Mouse (Mus musculus): ENCODE measurements at regions not wholly inside any gene's neighbourhood (a gene's known extent, or its start where the extent isn't known, plus 50 kb on each side); places are given as distances from the start of the nearest gene placed in this dataset.

- Histone ChIP-seq H3K27ac (ENCODE audit: low read length) (no peak overlapping the region), H3K9ac (ENCODE audit: low read depth, low read length) (no peak overlapping the region), H3K4me2 (ENCODE audit: low read depth, low read length) (no peak overlapping the region), H3K4me1 (ENCODE audit: control insufficient read depth, insufficient read depth, low read length) (no peaks in the 10 kb centered on the region), H3K9me3 (ENCODE audit: control insufficient read depth, low read length) (no peaks in the 10 kb centered on the region), H3K4me3 (ENCODE audit: low read length) (no peak overlapping the region), H3K27me3 (replicated peaks; ENCODE audit: control insufficient read depth, insufficient read depth, low read length) (no peaks in the 10 kb centered on the region), H3K36me3 (ENCODE audit: control insufficient read depth, insufficient read depth, low read length) (no peaks in the 10 kb centered on the region)
- WGBS = 91% methylated on average over 2 of the region's 2 CpGs
- ATAC-seq = peak; percentile 23; the same call in 1 of the 2 replicates
Measured at GRCm38 (mm10) chr1:45985892-45986291, 59.6 kb upstream of the Slc40a1 start.

DNA sequence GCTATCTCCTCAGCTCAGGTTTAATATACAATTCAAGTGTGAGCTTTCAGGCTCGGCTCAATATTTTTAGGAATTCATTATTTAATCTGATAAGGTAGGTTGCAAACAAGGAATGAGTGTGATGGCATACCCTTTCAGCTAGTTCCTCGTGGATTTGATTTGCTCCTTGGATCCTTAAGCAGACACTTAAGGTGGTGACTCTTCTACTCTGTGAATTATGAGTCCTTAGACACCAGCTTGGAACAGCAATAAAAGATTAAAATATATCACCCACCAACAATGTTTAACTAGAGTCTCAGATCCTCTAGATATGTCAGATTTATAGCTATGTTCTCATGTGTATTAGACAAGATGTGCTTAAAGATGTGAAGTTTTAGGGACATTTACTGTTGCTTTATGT, 60.4 kb upstream of the Slc40a1 start:
- WGBS = 39% methylated on average over 2 of the region's 2 CpGs
- H3K9ac ChIP-seq (ENCODE audit: low read depth, low read length) = no peak overlapping the region
- H3K4me3 ChIP-seq (ENCODE audit: low read length) = no peak overlapping the region
- H3K27ac ChIP-seq (ENCODE audit: low read length) = no peak overlapping the region
- ATAC-seq = peak; percentile 68
- no peak overlapping the region for H3K4me2 ChIP-seq (ENCODE audit: low read depth, low read length)
- no peaks in the 10 kb centered on the region for H3K27me3 ChIP-seq (replicated peaks; ENCODE audit: control insufficient read depth, insufficient read depth, low read length)
- no peaks in the 10 kb centered on the region for H3K9me3 ChIP-seq (ENCODE audit: control insufficient read depth, low read length)
- H3K4me1 ChIP-seq (ENCODE audit: control insufficient read depth, insufficient read depth, low read length) = no peaks in the 10 kb centered on the region
- no peaks in the 10 kb centered on the region for H3K36me3 ChIP-seq (ENCODE audit: control insufficient read depth, insufficient read depth, low read length)

- no peaks in the 10 kb centered on the region for H3K27me3 ChIP-seq (replicated peaks; ENCODE audit: control insufficient read depth, insufficient read depth, low read length)
- H3K4me1 ChIP-seq (ENCODE audit: control insufficient read depth, insufficient read depth, low read length) = no peaks in the 10 kb centered on the region
- H3K27ac ChIP-seq (ENCODE audit: low read length) = no peak overlapping the region
- no peak overlapping the region for H3K4me2 ChIP-seq (ENCODE audit: low read depth, low read length)
- H3K4me3 ChIP-seq (ENCODE audit: low read length) = no peak overlapping the region
- WGBS = 78% methylated on average over 1 of the region's 1 CpGs
- H3K9ac ChIP-seq (ENCODE audit: low read depth, low read length) = no peak overlapping the region
- ATAC-seq = no peak
- H3K36me3 ChIP-seq (ENCODE audit: control insufficient read depth, insufficient read depth, low read length) = no peaks in the 10 kb centered on the region
- no peaks in the 10 kb centered on the region for H3K9me3 ChIP-seq (ENCODE audit: control insufficient read depth, low read length)
Measured at GRCm38 (mm10) chr1:46002255-46002654, 63.9 kb upstream of the Dnah7b start.

DNA sequence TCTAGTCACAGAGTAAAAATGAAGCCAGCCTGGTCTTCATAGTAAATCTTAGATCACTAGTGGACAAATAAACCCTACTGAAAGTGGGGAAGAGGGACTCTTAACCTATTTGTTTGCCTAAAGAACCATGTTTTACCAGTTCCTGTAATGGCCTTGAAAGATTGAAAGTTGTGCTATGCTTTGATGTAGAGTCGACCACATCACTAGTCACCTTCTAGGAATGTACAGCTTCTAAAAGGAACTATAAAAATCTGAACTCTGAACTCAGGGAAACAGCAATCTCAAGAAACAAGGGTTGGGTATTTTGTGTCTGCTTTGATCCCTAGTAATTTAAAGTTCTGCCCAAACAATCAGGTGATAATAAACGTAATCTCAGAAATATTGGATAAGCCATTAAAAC, 62.6 kb upstream of the Dnah7b start:
- 51% methylated on average over 2 of the region's 2 CpGs for WGBS

GRCm38 (mm10) chr1:46006790-46007189, 59.3 kb upstream of the Dnah7b start:
- Histone ChIP-seq H3K4me1 (ENCODE audit: control insufficient read depth, insufficient read depth, low read length) (no peaks in the 10 kb centered on the region), H3K27me3 (replicated peaks; ENCODE audit: control insufficient read depth, insufficient read depth, low read length) (no peaks in the 10 kb centered on the region), H3K9ac (ENCODE audit: low read depth, low read length) (no peak overlapping the region), H3K9me3 (ENCODE audit: control insufficient read depth, low read length) (no peaks in the 10 kb centered on the region), H3K4me3 (ENCODE audit: low read length) (no peak overlapping the region), H3K36me3 (ENCODE audit: control insufficient read depth, insufficient read depth, low read length) (no peaks in the 10 kb centered on the region), H3K4me2 (ENCODE audit: low read depth, low read length) (no peak overlapping the region), H3K27ac (ENCODE audit: low read length) (no peak overlapping the region)
- peak; percentile 51 for ATAC-seq

More for the DNA sequence above, 62.6 kb upstream of the Dnah7b start:
- Histone ChIP-seq H3K9me3 (ENCODE audit: control insufficient read depth, low read length) (no peaks in the 10 kb centered on the region), H3K27ac (ENCODE audit: low read length) (no peak overlapping the region), H3K4me2 (ENCODE audit: low read depth, low read length) (no peak overlapping the region), H3K4me3 (ENCODE audit: low read length) (no peak overlapping the region), H3K36me3 (ENCODE audit: control insufficient read depth, insufficient read depth, low read length) (no peaks in the 10 kb centered on the region), H3K4me1 (ENCODE audit: control insufficient read depth, insufficient read depth, low read length) (no peaks in the 10 kb centered on the region), H3K9ac (ENCODE audit: low read depth, low read length) (no peak overlapping the region), H3K27me3 (replicated peaks; ENCODE audit: control insufficient read depth, insufficient read depth, low read length) (no peaks in the 10 kb centered on the region)
- peak; percentile 75 for ATAC-seq
